Mouse (Mus musculus): ENCODE measurements around the gene Ezh1. TPM values are rescaled to one million over a fixed set of nuclear protein-coding genes. Genes with fewer than 3 reads are reported as not detected.

Ezh1 gene
- total RNA-seq, 2 experiments from 2014 or later = 17.2 to 17.7 TPM

DNA sequence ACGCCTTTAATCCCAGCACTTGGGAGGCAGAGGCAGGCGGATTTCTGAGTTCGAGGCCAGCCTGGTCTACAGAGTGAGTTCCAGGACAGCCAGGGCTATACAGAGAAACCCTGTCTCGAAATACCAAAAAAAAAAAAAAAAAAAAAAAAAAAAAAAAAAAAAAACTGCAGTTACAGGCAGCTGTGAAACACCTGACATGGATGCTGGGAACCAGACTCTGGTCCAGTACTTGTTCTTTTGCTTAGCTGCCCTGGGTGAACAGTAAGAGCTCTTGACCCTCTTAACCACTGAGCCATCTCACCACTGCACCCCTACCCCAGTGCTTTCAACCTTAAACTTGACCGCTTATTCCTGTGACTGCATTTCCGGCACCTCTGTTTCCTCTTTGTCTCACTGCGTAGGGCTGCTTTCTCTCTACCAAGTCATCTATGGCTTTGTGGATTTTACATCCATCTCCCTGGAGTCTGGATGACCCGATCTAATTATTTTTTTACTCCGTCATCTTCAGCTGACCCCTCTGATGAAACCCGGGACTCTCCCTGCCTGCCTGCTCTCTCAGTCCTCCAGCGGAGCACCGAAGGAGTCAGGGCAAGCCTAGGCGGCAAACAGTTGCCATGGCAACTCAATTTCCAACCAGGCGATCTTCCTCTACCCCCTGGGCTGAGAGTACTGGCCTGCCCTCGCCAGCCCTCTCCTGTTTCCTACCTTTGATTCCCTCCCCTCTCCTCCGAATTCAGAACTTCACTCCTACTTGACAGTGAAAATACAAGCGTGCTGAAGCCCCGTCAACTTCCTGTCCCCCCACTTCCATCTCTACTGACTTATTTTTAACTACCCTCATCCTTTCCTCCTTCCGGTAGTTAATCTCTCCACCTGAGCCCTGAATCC is 82.7 kb downstream of the Ezh1 start:
- DNase-seq = no peak

DNA sequence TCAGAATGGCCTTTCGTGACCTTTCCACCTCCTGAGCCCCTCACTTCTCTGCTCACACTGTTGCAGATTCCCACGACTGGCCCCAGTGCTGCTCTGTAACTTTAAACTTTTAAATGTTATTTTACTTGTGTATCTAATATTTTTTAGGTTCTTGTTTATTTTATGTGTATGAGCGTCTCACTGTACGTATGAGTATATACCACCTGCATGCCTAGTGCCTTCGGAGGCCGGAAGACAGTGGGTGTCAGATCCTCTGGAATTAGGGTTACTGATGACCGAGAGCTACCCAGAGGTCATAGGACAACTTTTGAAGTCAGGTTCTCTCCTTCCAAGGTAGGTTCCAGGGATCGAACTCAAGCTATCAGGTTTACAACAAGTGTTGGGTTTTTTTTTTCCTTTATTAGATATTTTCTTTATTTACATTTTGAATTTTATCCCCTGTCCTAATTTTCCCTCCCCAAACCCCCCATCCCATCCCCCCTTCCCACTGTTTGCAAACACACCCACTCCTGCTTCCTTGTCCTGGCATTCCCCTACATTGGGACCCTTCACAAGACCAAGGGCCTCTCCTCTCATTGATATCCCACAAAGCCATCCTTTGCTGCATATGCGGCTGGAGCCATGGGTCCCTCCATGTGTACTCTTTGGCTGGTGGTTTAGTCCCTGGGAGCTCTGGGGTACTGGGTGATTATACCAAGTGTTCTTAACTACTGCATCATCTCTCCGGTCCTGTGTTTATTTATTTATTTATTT is 83.9 kb downstream of the Ezh1 start:
- no peak for DNase-seq

Other genes starting within 250 kb of the Ezh1 start
- gene Atp6v0a1, start 217.0 kb downstream of the Ezh1 start, total RNA-seq (2021) = 10 to 100 TPM; 52.9 to 59.9 TPM
- 10 to 100 TPM in 1 of 2 experiments, 1 to 10 TPM in 1; 9.2 to 11.6 TPM for gene Naglu, start 156.5 kb downstream of the Ezh1 start, total RNA-seq (2021)
- under 1 TPM; 0.23 to 0.25 TPM for gene Hsd17b1, start 148.1 kb downstream of the Ezh1 start, total RNA-seq (2021)
- gene Coasy, start 143.9 kb downstream of the Ezh1 start, total RNA-seq (2021) = 10 to 100 TPM; 10.7 to 11.7 TPM
- gene Mlx, start 139.2 kb downstream of the Ezh1 start, total RNA-seq (2021) = 10 to 100 TPM; 10.7 to 12.2 TPM
- gene Psmc3ip, start 131.0 kb downstream of the Ezh1 start, total RNA-seq (2021) = 1 to 10 TPM; 2.8 to 4.0 TPM
- gene Retreg3, start 106.6 kb downstream of the Ezh1 start, total RNA-seq (2021) = 10 to 100 TPM; 37.3 to 37.5 TPM
- gene Tubg1, start 106.5 kb downstream of the Ezh1 start, total RNA-seq (2021) = 10 to 100 TPM; 37.4 to 39.0 TPM
- 1 to 10 TPM; 5.5 to 6.3 TPM for gene Tubg2, start 70.6 kb downstream of the Ezh1 start, total RNA-seq (2021)
- 1 to 10 TPM; 4.2 to 4.3 TPM for gene Cntnap1, start 55.9 kb downstream of the Ezh1 start, total RNA-seq (2021)
- 10 to 100 TPM; 33.2 to 36.7 TPM for gene Plekhh3, start 55.1 kb downstream of the Ezh1 start, total RNA-seq (2021)
- gene Ccr10, start 51.0 kb downstream of the Ezh1 start, total RNA-seq (2021) = not detected
- gene Ramp2, start 19.6 kb upstream of the Ezh1 start, total RNA-seq (2021) = 10 to 100 TPM; 70.5 to 72.8 TPM
- 10 to 100 TPM; 40.1 to 44.3 TPM for gene Vps25, start 27.2 kb upstream of the Ezh1 start, total RNA-seq (2021)
- gene Wnk4, start 34.1 kb upstream of the Ezh1 start, total RNA-seq (2021) = 1 to 10 TPM in 1 of 2 experiments, under 1 TPM in 1; 0.35 to 1.4 TPM
- gene Cntd1, start 52.5 kb upstream of the Ezh1 start, total RNA-seq (2021) = under 1 TPM; 0.14 to 0.18 TPM
- 10 to 100 TPM; 66.3 to 74.5 TPM for gene Coa3, start 52.7 kb upstream of the Ezh1 start, total RNA-seq (2021)
- gene Becn1, start 75.8 kb upstream of the Ezh1 start, total RNA-seq (2021) = 10 to 100 TPM; 74.5 to 76.9 TPM
- gene Psme3, start 89.8 kb upstream of the Ezh1 start, total RNA-seq (2021) = 10 to 100 TPM; 72.4 TPM
- 1 to 10 TPM; 1.7 to 2.3 TPM for gene Aoc2, start 98.6 kb upstream of the Ezh1 start, total RNA-seq (2021)
- gene Aoc3, start 104.1 kb upstream of the Ezh1 start, total RNA-seq (2021) = 10 to 100 TPM; 25.2 to 31.0 TPM
- gene G6pc, start 141.1 kb upstream of the Ezh1 start, total RNA-seq (2021) = under 1 TPM in 1 of 2 experiments, not detected in 1; 0.14 TPM
- gene Aarsd1, start 191.2 kb upstream of the Ezh1 start, total RNA-seq (2021) = 10 to 100 TPM; 17.4 to 17.6 TPM
- gene Gm27029, start 198.3 kb upstream of the Ezh1 start, total RNA-seq (2021) = 1 to 10 TPM; 3.5 to 5.2 TPM
- 1 to 10 TPM; 6.5 to 6.8 TPM for gene Rundc1, start 198.6 kb upstream of the Ezh1 start, total RNA-seq (2021)
- 100 to 1,000 TPM in 1 of 2 experiments, 10 to 100 TPM in 1; 90.6 to 101 TPM for gene Ptges3l, start 198.9 kb upstream of the Ezh1 start, total RNA-seq (2021)
- gene Rpl27, start 215.8 kb upstream of the Ezh1 start, total RNA-seq (2021) = 10 to 100 TPM; 55.9 to 84.8 TPM
- gene Ifi35, start 221.9 kb upstream of the Ezh1 start, total RNA-seq (2021) = 1 to 10 TPM; 6.6 to 7.2 TPM
- gene Rnd2, start 238.5 kb upstream of the Ezh1 start, total RNA-seq (2021) = 1 to 10 TPM; 5.0 to 5.8 TPM
- 10 to 100 TPM; 39.4 to 50.2 TPM for gene Vat1, start 239.8 kb upstream of the Ezh1 start, total RNA-seq (2021)